Comparison of ENCODE assay signal across 12 mouse cellular contexts in genomic region chr10:92333869-92334268, GRCm38 (mm10).
DNase-seq lines count a peak whose midpoint lies in the region; ATAC-seq lines count a peak whose summit lies in the region.
"Had no signal": no experiment of that assay in that cellular context is flagged by ENCODE, and none has a peak within 500 bp of the region (broad histone marks: within the 10 kb centered on the region; RNA-seq: fewer than 3 reads in every experiment).

No protein-coding gene starts in this region.

- H3K27ac ChIP-seq in forebrain, embryonic 12.5 days: peak overlapping the region; percentile 89
- H3K27ac ChIP-seq in hindbrain, embryonic 13.5 days: peak overlapping the region; percentile 78
- H3K27ac ChIP-seq in neural tube, embryonic 13.5 days (replicated peaks): peak overlapping the region; percentile 73

- no peaks in the 10 kb centered on the region for H3K36me3 ChIP-seq in forebrain, embryonic 12.5 days (replicated peaks)
- H3K36me3 ChIP-seq in hindbrain, embryonic 13.5 days: no peaks in the 10 kb centered on the region
- H3K36me3 ChIP-seq in neural tube, embryonic 13.5 days: no peaks in the 10 kb centered on the region
- H3K36me3 ChIP-seq: limb, embryonic 12.5 days had no signal

- H3K9me3 ChIP-seq in forebrain, embryonic 12.5 days: no peaks in the 10 kb centered on the region
- no peaks in the 10 kb centered on the region for H3K9me3 ChIP-seq in hindbrain, embryonic 13.5 days
- H3K9me3 ChIP-seq in neural tube, embryonic 13.5 days: no peaks in the 10 kb centered on the region
- H3K9me3 ChIP-seq: limb, embryonic 12.5 days had no signal

- H3K4me2 ChIP-seq in forebrain, embryonic 12.5 days: peak overlapping the region; percentile 2; the same call in 1 of the 2 replicates
- H3K4me2 ChIP-seq in hindbrain, embryonic 13.5 days: no peak overlapping the region
- no peak overlapping the region for H3K4me2 ChIP-seq in neural tube, embryonic 13.5 days
- H3K4me2 ChIP-seq: limb, embryonic 12.5 days had no signal

- H3K27me3 ChIP-seq in forebrain, embryonic 12.5 days: 0 out of 2 replicates have a peak, but pooled peaks cover 1% of the 10 kb centered on the region
- H3K27me3 ChIP-seq in hindbrain, embryonic 13.5 days: no peaks in the 10 kb centered on the region
- no peaks in the 10 kb centered on the region for H3K27me3 ChIP-seq in neural tube, embryonic 13.5 days
- H3K27me3 ChIP-seq: limb, embryonic 12.5 days had no signal

- intact Hi-C loops in left cerebral cortex, postnatal 4 days (cut with DNase I): no loop called here
- intact Hi-C loops in left cerebral cortex, postnatal 14 days (cut with DNase I): no loop called here

- 18% methylated on average over 6 of the region's 6 CpGs for WGBS in forebrain, embryonic 12.5 days
- WGBS in hindbrain, embryonic 13.5 days: 23% methylated on average over 6 of the region's 6 CpGs
- WGBS in neural tube, embryonic 13.5 days: 29% methylated on average over 6 of the region's 6 CpGs

- H3K9ac ChIP-seq in forebrain, embryonic 12.5 days: no peak overlapping the region
- H3K9ac ChIP-seq in hindbrain, embryonic 13.5 days: no peak overlapping the region
- H3K9ac ChIP-seq in neural tube, embryonic 13.5 days: no peak overlapping the region
- H3K9ac ChIP-seq: limb, embryonic 12.5 days had no signal

- H3K4me1 ChIP-seq in forebrain, embryonic 12.5 days: peaks cover 26% of the 10 kb centered on the region
- H3K4me1 ChIP-seq in hindbrain, embryonic 13.5 days (replicated peaks): peaks cover 19% of the 10 kb centered on the region
- H3K4me1 ChIP-seq in neural tube, embryonic 13.5 days (replicated peaks): peaks cover 21% of the 10 kb centered on the region

- ATAC-seq in forebrain, embryonic 12.5 days (ENCODE audit: low FRiP score): no peak
- ATAC-seq in hindbrain, embryonic 13.5 days (ENCODE audit: low FRiP score): no peak
- no peak for ATAC-seq in neural tube, embryonic 13.5 days (ENCODE audit: low read depth)

- peak; percentile 45 for DNase-seq in left cerebral cortex, postnatal 4 days
- DNase-seq in left cerebral cortex, postnatal 14 days (ENCODE audit: low spot score in 2 of 2): no peak
- DNase-seq in heart, adult 8-10 months (ENCODE audit: low spot score): no peak
- no peak for DNase-seq in left cerebral cortex, adult 9 months (ENCODE audit: low spot score in 2 of 2)
- DNase-seq: cerebellum, postnatal 25 days; gastrocnemius, postnatal 14 days; lung, postnatal 14 days had no signal

- no peak overlapping the region for H3K4me3 ChIP-seq in forebrain, embryonic 12.5 days (replicated peaks)
- no peak overlapping the region for H3K4me3 ChIP-seq in hindbrain, embryonic 13.5 days
- H3K4me3 ChIP-seq in neural tube, embryonic 13.5 days: no peak overlapping the region
- H3K4me3 ChIP-seq: limb, embryonic 12.5 days; myocyte had no signal
